Mouse (Mus musculus) liver, postnatal 0 days (tissue): Measurements from ENCODE around the gene Ranbp2. TPM values are rescaled to one million over a fixed set of nuclear protein-coding genes. Genes with fewer than 3 reads are reported as not detected.

ENCODE experiments used
- ATAC-seq: fragments of 200-750 bp; cut with Nextera tagmentation; 2 replicates; pipeline ENCODE4 v1.8.0; 2017; ENCODE audit warnings: mild to moderate bottlenecking, moderate library complexity
- DNase-seq: peaks from one replicate; pipeline ENCODE4 v3.0.0-alpha.2; 2016
- H3K27ac ChIP-seq: fragments of 300-500 bp; sonication (generic); 2 replicates; pipeline ENCODE4 v1.5.1; 2014; ENCODE audit warnings: antibody characterized with exemption, moderate library complexity, mild to moderate bottlenecking, low read depth
- H3K27me3 ChIP-seq: fragments of 300-500 bp; sonication (generic); 2 replicates; pipeline ENCODE4 v1.6.1; 2014; ENCODE audit warnings: low read length, control low read depth, mixed read lengths; ENCODE audit not compliant: insufficient read depth
- H3K36me3 ChIP-seq: fragments of 300-500 bp; sonication (generic); replicated peaks from 2 replicates; pipeline ENCODE4 v1.6.1; 2014; ENCODE audit warnings: mild to moderate bottlenecking, control low read depth, low read length, moderate library complexity, mixed read lengths; ENCODE audit not compliant: insufficient read depth
- H3K4me1 ChIP-seq: fragments of 300-500 bp; sonication (generic); 2 replicates; pipeline ENCODE4 v1.6.1; 2014; ENCODE audit warnings: antibody characterized with exemption, mild to moderate bottlenecking, control low read depth; ENCODE audit not compliant: insufficient read depth
- H3K4me2 ChIP-seq: fragments of 300-500 bp; sonication (generic); 2 replicates; pipeline ENCODE4 v1.6.1; 2014; ENCODE audit warnings: low read depth, mild to moderate bottlenecking, low read length, moderate library complexity, mixed read lengths
- H3K4me3 ChIP-seq: fragments of 300-500 bp; sonication (generic); 2 replicates; pipeline ENCODE4 v1.5.1; 2014; ENCODE audit warnings: low read depth, low read length
- H3K9ac ChIP-seq: fragments of 300-500 bp; sonication (generic); replicated peaks from 2 replicates; pipeline ENCODE4 v1.6.1; 2014; ENCODE audit warnings: mild to moderate bottlenecking, moderate library complexity
- H3K9me3 ChIP-seq: fragments of 300-500 bp; sonication (generic); 2 replicates; pipeline ENCODE4 v1.6.1; 2016; ENCODE audit warnings: mild to moderate bottlenecking, control low read depth, low read length, mixed read lengths
- CTCF ChIP-seq: sonication (generic); IDR thresholded peaks from 2 replicates; pipeline ENCODE4 v1.5.1; 2016; ENCODE audit warnings: antibody characterized with exemption, low read depth
- EP300 ChIP-seq: IDR thresholded peaks from 2 replicates; pipeline ENCODE4 v1.6.1; 2016; ENCODE audit warnings: antibody characterized with exemption, low read depth, mild to moderate bottlenecking
- WGBS: fragments of 180-500 bp; shearing (Covaris S2); extraction: QIAGEN DNeasy Blood & Tissue Kit; methylation state at CpG from one replicate; pipeline ENCODE4 v1.1.7; 2014; ENCODE audit not compliant: insufficient replicate concordance; 5-methylcytosine and 5-hydroxymethylcytosine counted together
- polyA plus RNA-seq: library from polyadenylated mRNA; unstranded; fragments of >200 nt; fragmentation: Nextera tagmentation; extraction: Ambion mirVana; gene quantifications from 2 replicates; pipeline ENCODE4 v1.2.1, GENCODE M21; 2015

The Ranbp2 gene
- 8.7 and 9.6 TPM in 2 replicates for polyA plus RNA-seq

DNA sequence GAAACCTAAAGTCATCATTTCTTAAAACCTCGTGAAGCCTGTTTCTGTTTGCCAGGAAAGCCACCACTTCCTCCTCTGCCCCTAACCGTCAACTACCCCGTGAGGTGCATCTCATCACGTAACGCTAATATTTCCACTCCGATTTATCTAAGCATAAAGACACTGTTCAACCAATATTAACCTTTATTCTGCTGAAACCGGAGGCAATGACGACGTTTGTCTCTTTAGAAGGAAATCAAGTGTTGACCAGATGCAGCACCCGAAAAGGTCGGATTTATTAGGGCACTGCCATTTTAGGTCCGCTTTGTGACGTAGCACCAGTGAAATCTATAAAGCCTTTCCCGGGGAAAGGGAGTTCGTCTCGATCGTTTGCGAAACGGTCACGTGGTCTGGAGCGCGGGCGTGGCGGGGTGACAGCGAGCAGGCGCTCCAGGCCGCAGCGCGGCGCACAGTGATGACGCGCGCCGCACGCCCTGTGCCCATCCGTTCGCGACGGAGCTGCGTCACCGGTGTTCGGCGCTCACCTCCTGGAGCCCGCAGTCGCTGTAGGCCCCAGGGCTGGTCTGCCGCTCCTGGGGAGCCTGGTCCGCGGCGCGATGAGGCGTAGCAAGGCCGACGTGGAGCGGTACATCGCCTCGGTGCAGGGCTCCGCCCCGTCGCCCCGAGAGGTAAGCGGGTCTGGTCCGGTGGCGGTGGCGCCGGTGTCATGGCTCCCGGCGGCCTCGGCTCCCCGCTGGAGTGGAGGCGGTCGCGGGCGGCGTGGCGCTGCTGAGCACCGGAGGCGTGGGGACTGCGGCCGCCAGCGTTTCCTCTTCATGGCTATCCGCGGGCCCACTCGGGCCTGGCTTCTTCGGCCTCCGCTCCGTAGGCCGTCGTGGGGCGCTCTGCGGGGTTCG lies at the start of gene Ranbp2:
Gene Ranbp2, plus strand, starts transcription at position 537 of the 896 bp plus-strand sequence.
- Histone ChIP-seq H3K27me3 (no peaks in the 10 kb centered on the region), H3K27ac (peak within 1 kb of the TSS; percentile 98), H3K4me1 (peaks cover 14% of the 10 kb centered on the region), H3K36me3 (no peaks in the 10 kb centered on the region), H3K9ac (peak within 1 kb of the TSS; percentile 97), H3K4me2 (peak within 1 kb of the TSS; percentile 75), H3K4me3 (peak within 1 kb of the TSS; percentile 80), H3K9me3 (no peaks in the 10 kb centered on the region)
- TF ChIP-seq CTCF (no peak; the same call in 1 of the 2 replicates), EP300 (peak; percentile 28; the same call in 1 of the 2 replicates)
- WGBS: under 1% methylated on average over 90 of the region's 91 CpGs
- DNase-seq: peak; percentile 99
- peak; percentile 96 for ATAC-seq

GRCm38 (mm10) chr10:58398941-58399340 lies 47.8 kb upstream of the Ranbp2 start:
- 90% methylated on average over 8 of the region's 8 CpGs for WGBS
- Histone ChIP-seq H3K4me3 (no peak overlapping the region), H3K27ac (no peak overlapping the region), H3K27me3 (no peaks in the 10 kb centered on the region), H3K9ac (no peak overlapping the region), H3K36me3 (peaks cover 15% of the 10 kb centered on the region), H3K4me2 (no peak overlapping the region), H3K4me1 (peaks cover 9% of the 10 kb centered on the region), H3K9me3 (no peaks in the 10 kb centered on the region)
- DNase-seq: no peak
- TF ChIP-seq EP300: no peak
- no peak for TF ChIP-seq CTCF
- ATAC-seq: no peak

DNA sequence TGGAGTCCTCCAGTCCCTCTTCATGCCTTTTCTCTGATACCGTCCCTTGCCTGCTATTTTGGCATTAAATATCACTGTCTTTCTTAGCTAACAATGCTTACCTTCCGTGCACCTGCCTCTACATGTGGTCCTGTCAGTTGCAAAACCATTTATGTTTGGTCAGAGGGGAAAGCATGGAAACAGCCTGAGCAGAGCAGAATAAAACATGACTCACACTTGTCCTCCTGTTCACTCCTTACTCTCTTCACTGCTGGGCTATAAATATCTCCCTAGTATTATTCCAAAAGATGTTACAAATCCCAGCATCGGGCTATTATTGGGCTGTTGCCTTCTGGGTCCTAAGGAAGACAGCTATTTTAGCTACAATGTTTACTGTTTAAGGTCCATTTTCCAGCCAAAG lies 44.9 kb upstream of the Ranbp2 start:
- ATAC-seq (no peak), DNase-seq (no peak)
- 80% methylated on average over 3 of the region's 3 CpGs for WGBS
- no peak overlapping the region for H3K4me2 ChIP-seq
- peaks cover 15% of the 10 kb centered on the region for H3K36me3 ChIP-seq
- H3K27ac ChIP-seq: no peak overlapping the region
- H3K4me1 ChIP-seq: peaks cover 15% of the 10 kb centered on the region
- no peak overlapping the region for H3K4me3 ChIP-seq
- H3K9me3 ChIP-seq: no peaks in the 10 kb centered on the region
- no peaks in the 10 kb centered on the region for H3K27me3 ChIP-seq
- no peak overlapping the region for H3K9ac ChIP-seq
- TF ChIP-seq CTCF (no peak), EP300 (no peak)

DNA sequence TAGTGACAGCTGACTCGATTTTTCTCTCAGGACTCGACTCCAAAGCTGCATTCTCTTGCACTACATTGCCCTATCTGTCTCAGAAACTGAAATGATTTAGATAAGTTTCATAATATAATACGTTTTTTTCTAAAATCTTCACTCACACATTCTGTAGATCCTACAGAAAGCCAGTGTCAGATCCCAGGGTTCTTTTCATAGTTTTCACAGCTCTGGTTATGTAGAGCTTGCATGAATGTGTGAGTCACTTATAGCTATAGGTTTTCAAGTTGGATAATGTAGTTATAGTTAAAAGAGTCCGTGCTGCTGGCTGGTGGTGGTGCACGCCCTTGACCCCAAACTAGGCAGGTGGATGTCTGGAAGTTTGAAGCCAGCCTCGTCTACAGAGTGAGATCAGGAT lies 42.1 kb upstream of the Ranbp2 start:
- TF ChIP-seq CTCF: no peak
- no peak for TF ChIP-seq EP300

DNA sequence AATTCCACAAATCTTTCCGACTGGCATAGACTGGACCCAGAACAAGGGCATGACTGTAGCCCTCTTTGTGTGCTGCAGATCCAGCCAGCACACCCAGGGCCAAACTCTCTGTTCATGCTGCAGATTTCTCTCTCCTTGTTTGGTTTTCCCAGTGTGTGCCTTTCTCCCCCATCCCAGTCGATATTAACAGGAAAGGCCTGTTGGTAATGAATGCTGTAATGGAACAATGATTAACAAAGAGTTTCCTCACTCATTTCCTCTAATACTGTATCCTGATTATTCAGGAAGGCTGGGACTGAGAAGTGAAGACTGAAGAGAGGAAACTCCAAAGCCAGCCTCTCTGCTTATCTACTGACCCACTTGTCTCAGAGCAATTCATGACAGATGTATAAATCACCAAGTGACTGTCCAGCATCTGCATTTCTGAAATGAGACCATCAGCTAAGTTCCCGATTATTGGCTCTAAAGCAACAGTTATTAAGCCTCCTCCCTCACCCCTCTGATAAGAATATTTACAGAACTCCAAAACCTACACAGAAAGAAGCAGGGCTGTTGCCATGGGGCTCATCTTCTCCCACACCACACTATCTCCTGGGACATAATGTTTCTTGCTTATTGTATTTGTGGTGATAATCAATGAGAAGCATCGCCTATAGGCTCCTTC lies 41.3 kb upstream of the Ranbp2 start:
- Histone ChIP-seq H3K4me3 (no peak overlapping the region), H3K9ac (no peak overlapping the region), H3K27me3 (no peaks in the 10 kb centered on the region), H3K9me3 (no peaks in the 10 kb centered on the region), H3K4me2 (peak overlapping the region; percentile 44), H3K27ac (peak overlapping the region; percentile 75), H3K4me1 (peaks cover 18% of the 10 kb centered on the region), H3K36me3 (peaks cover 28% of the 10 kb centered on the region)
- peak; percentile 59; the same call in 1 of the 2 replicates for TF ChIP-seq EP300
- no peak for TF ChIP-seq CTCF
- WGBS: 29% methylated on average over 4 of the region's 4 CpGs
- no peak for DNase-seq
- peak; percentile 87 for ATAC-seq

More for the DNA sequence above, 42.1 kb upstream of the Ranbp2 start:
- 0 out of 2 replicates have a peak overlapping the region, but pooled peaks have one; percentile 9 for H3K9ac ChIP-seq
- H3K27me3 ChIP-seq: no peaks in the 10 kb centered on the region
- peak overlapping the region; percentile 75 for H3K27ac ChIP-seq
- no peaks in the 10 kb centered on the region for H3K9me3 ChIP-seq
- 71% methylated on average over 6 of the region's 6 CpGs for WGBS
- H3K4me1 ChIP-seq: peaks cover 18% of the 10 kb centered on the region
- ATAC-seq (no peak), DNase-seq (no peak)
- H3K4me3 ChIP-seq: no peak overlapping the region
- H3K4me2 ChIP-seq: no peak overlapping the region
- H3K36me3 ChIP-seq: peaks cover 21% of the 10 kb centered on the region

GRCm38 (mm10) chr10:58405949-58406305 lies 40.8 kb upstream of the Ranbp2 start:
- H3K27ac ChIP-seq: peak overlapping the region; percentile 75
- no peaks in the 10 kb centered on the region for H3K27me3 ChIP-seq
- H3K9ac ChIP-seq: no peak overlapping the region
- DNase-seq (peak; percentile 22), ATAC-seq (peak; percentile 79)
- no peak overlapping the region for H3K4me3 ChIP-seq
- H3K4me1 ChIP-seq: peaks cover 18% of the 10 kb centered on the region
- 28% methylated on average over 2 of the region's 2 CpGs for WGBS
- H3K4me2 ChIP-seq: peak overlapping the region; percentile 44
- peak; percentile 47 for TF ChIP-seq CTCF
- TF ChIP-seq EP300: no peak; the same call in none of the 2 replicates
- H3K9me3 ChIP-seq: no peaks in the 10 kb centered on the region
- H3K36me3 ChIP-seq: peaks cover 30% of the 10 kb centered on the region
